Mouse (Mus musculus): ENCODE measurements around the gene Cttnbp2. TPM values are rescaled to one million over a fixed set of nuclear protein-coding genes. Genes with fewer than 3 reads are reported as not detected.

Gene Cttnbp2
- polyA plus RNA-seq, 1 experiment from 2014 or later: 19.3 TPM

GRCm38 (mm10) chr6:18508036-18508435 lies 6.6 kb downstream of the Cttnbp2 start:
- 59% methylated on average over 2 of the region's 2 CpGs for WGBS
- Histone ChIP-seq H3K4me3 (ENCODE audit: low read length) (no peak overlapping the region), H3K27ac (ENCODE audit: low read length) (peak overlapping the region; percentile 17; the same call in 1 of the 2 replicates), H3K4me2 (replicated peaks; ENCODE audit: low read depth, low read length) (no peak overlapping the region), H3K9me3 (ENCODE audit: low read length) (no peaks in the 10 kb centered on the region), H3K4me1 (ENCODE audit: insufficient read depth, low read length) (peaks cover 3% of the 10 kb centered on the region), H3K9ac (replicated peaks; ENCODE audit: low read length) (no peak overlapping the region), H3K36me3 (ENCODE audit: insufficient read depth, low read length) (no peaks in the 10 kb centered on the region), H3K27me3 (ENCODE audit: insufficient read depth, low read length) (no peaks in the 10 kb centered on the region)
- ATAC-seq (ENCODE audit: low FRiP score, low TSS enrichment): 0 out of 2 replicates have a peak, but pooled peaks have one; percentile 49

- Histone ChIP-seq H3K4me1 (ENCODE audit: insufficient read depth, low read length) (no peaks in the 10 kb centered on the region), H3K36me3 (ENCODE audit: insufficient read depth, low read length) (no peaks in the 10 kb centered on the region), H3K27me3 (ENCODE audit: insufficient read depth, low read length) (no peaks in the 10 kb centered on the region), H3K27ac (ENCODE audit: low read length) (no peak overlapping the region), H3K9ac (replicated peaks; ENCODE audit: low read length) (no peak overlapping the region), H3K4me2 (replicated peaks; ENCODE audit: low read depth, low read length) (no peak overlapping the region), H3K9me3 (ENCODE audit: low read length) (no peaks in the 10 kb centered on the region), H3K4me3 (ENCODE audit: low read length) (no peak overlapping the region)
- no peak for ATAC-seq (ENCODE audit: low FRiP score, low TSS enrichment)
- 66% methylated on average over 5 of the region's 5 CpGs for WGBS
Observed at GRCm38 (mm10) chr6:18499833-18500232, 14.8 kb downstream of the Cttnbp2 start.

GRCm38 (mm10) chr6:18492977-18493376 lies 21.7 kb downstream of the Cttnbp2 start:
- no peak overlapping the region for H3K9ac ChIP-seq (replicated peaks; ENCODE audit: low read length)
- no peaks in the 10 kb centered on the region for H3K9me3 ChIP-seq (ENCODE audit: low read length)
- no peak overlapping the region for H3K4me2 ChIP-seq (replicated peaks; ENCODE audit: low read depth, low read length)
- ATAC-seq (ENCODE audit: low FRiP score, low TSS enrichment): no peak
- H3K27ac ChIP-seq (ENCODE audit: low read length): no peak overlapping the region
- H3K4me3 ChIP-seq (ENCODE audit: low read length): no peak overlapping the region
- H3K36me3 ChIP-seq (ENCODE audit: insufficient read depth, low read length): no peaks in the 10 kb centered on the region; the same call in 1 of the 2 replicates
- no peaks in the 10 kb centered on the region for H3K4me1 ChIP-seq (ENCODE audit: insufficient read depth, low read length)
- WGBS: 76% methylated on average over 1 of the region's 1 CpGs
- H3K27me3 ChIP-seq (ENCODE audit: insufficient read depth, low read length): no peaks in the 10 kb centered on the region

GRCm38 (mm10) chr6:18492248-18492901 lies 22.3 kb downstream of the Cttnbp2 start:
- no peaks in the 10 kb centered on the region for H3K9me3 ChIP-seq (ENCODE audit: low read length)
- H3K9ac ChIP-seq (replicated peaks; ENCODE audit: low read length): no peak overlapping the region
- H3K4me3 ChIP-seq (ENCODE audit: low read length): no peak overlapping the region
- no peaks in the 10 kb centered on the region for H3K27me3 ChIP-seq (ENCODE audit: insufficient read depth, low read length)
- ATAC-seq (ENCODE audit: low FRiP score, low TSS enrichment): no peak
- no peaks in the 10 kb centered on the region for H3K4me1 ChIP-seq (ENCODE audit: insufficient read depth, low read length)
- 82% methylated on average over 6 of the region's 6 CpGs for WGBS
- H3K27ac ChIP-seq (ENCODE audit: low read length): no peak overlapping the region
- no peak overlapping the region for H3K4me2 ChIP-seq (replicated peaks; ENCODE audit: low read depth, low read length)
- no peaks in the 10 kb centered on the region; the same call in 1 of the 2 replicates for H3K36me3 ChIP-seq (ENCODE audit: insufficient read depth, low read length)

DNA sequence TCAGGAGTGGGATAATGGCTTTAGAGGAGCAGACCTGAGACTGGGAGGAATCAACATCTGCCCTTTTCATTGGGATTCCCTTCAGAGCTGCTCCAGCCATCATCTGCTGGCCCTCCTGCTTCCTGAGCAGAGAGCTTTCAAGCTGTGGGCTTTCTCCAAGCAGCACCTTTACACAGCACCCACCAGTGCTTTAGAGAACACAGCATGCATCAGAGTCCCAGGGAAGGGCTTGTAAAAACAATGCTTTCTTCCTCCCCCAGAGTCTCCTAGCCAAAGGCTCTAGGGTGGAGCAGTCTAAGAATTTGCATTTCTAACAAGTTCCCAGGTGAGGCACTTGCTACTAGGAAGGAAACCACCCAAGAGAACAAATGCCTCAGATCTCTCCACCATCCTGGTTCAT lies 29.6 kb downstream of the Cttnbp2 start:
- Histone ChIP-seq H3K9me3 (ENCODE audit: low read length) (no peaks in the 10 kb centered on the region), H3K4me3 (ENCODE audit: low read length) (no peak overlapping the region), H3K36me3 (ENCODE audit: insufficient read depth, low read length) (no peaks in the 10 kb centered on the region; the same call in 1 of the 2 replicates), H3K4me1 (ENCODE audit: insufficient read depth, low read length) (no peaks in the 10 kb centered on the region), H3K9ac (replicated peaks; ENCODE audit: low read length) (no peak overlapping the region), H3K4me2 (replicated peaks; ENCODE audit: low read depth, low read length) (no peak overlapping the region), H3K27ac (ENCODE audit: low read length) (no peak overlapping the region), H3K27me3 (ENCODE audit: insufficient read depth, low read length) (no peaks in the 10 kb centered on the region)
- ATAC-seq (ENCODE audit: low FRiP score, low TSS enrichment): no peak

GRCm38 (mm10) chr6:18484061-18484460 lies 30.6 kb downstream of the Cttnbp2 start:
- WGBS: 58% methylated on average over 5 of the region's 5 CpGs
- Histone ChIP-seq H3K27ac (ENCODE audit: low read length) (no peak overlapping the region), H3K4me3 (ENCODE audit: low read length) (no peak overlapping the region), H3K4me2 (replicated peaks; ENCODE audit: low read depth, low read length) (no peak overlapping the region), H3K36me3 (ENCODE audit: insufficient read depth, low read length) (no peaks in the 10 kb centered on the region), H3K9ac (replicated peaks; ENCODE audit: low read length) (no peak overlapping the region), H3K27me3 (ENCODE audit: insufficient read depth, low read length) (no peaks in the 10 kb centered on the region), H3K9me3 (ENCODE audit: low read length) (no peaks in the 10 kb centered on the region), H3K4me1 (ENCODE audit: insufficient read depth, low read length) (no peaks in the 10 kb centered on the region)
- ATAC-seq (ENCODE audit: low FRiP score, low TSS enrichment): no peak

- Histone ChIP-seq H3K4me3 (ENCODE audit: low read length) (no peak overlapping the region), H3K4me1 (ENCODE audit: insufficient read depth, low read length) (no peaks in the 10 kb centered on the region), H3K9me3 (ENCODE audit: low read length) (no peaks in the 10 kb centered on the region), H3K27ac (ENCODE audit: low read length) (no peak overlapping the region), H3K4me2 (replicated peaks; ENCODE audit: low read depth, low read length) (no peak overlapping the region), H3K27me3 (ENCODE audit: insufficient read depth, low read length) (no peaks in the 10 kb centered on the region), H3K36me3 (ENCODE audit: insufficient read depth, low read length) (no peaks in the 10 kb centered on the region), H3K9ac (replicated peaks; ENCODE audit: low read length) (no peak overlapping the region)
- ATAC-seq (ENCODE audit: low FRiP score, low TSS enrichment): no peak
Observed at GRCm38 (mm10) chr6:18482546-18482945, 32.1 kb downstream of the Cttnbp2 start.

- H3K9ac ChIP-seq (replicated peaks; ENCODE audit: low read length): no peak overlapping the region
- WGBS: 71% methylated on average over 3 of the region's 3 CpGs
- no peaks in the 10 kb centered on the region for H3K4me1 ChIP-seq (ENCODE audit: insufficient read depth, low read length)
- no peaks in the 10 kb centered on the region for H3K9me3 ChIP-seq (ENCODE audit: low read length)
- no peak overlapping the region for H3K27ac ChIP-seq (ENCODE audit: low read length)
- H3K4me2 ChIP-seq (replicated peaks; ENCODE audit: low read depth, low read length): no peak overlapping the region
- H3K27me3 ChIP-seq (ENCODE audit: insufficient read depth, low read length): no peaks in the 10 kb centered on the region
- no peak for ATAC-seq (ENCODE audit: low FRiP score, low TSS enrichment)
- no peak overlapping the region for H3K4me3 ChIP-seq (ENCODE audit: low read length)
- no peaks in the 10 kb centered on the region for H3K36me3 ChIP-seq (ENCODE audit: insufficient read depth, low read length)
Observed at GRCm38 (mm10) chr6:18481781-18482180, 32.9 kb downstream of the Cttnbp2 start.

DNA sequence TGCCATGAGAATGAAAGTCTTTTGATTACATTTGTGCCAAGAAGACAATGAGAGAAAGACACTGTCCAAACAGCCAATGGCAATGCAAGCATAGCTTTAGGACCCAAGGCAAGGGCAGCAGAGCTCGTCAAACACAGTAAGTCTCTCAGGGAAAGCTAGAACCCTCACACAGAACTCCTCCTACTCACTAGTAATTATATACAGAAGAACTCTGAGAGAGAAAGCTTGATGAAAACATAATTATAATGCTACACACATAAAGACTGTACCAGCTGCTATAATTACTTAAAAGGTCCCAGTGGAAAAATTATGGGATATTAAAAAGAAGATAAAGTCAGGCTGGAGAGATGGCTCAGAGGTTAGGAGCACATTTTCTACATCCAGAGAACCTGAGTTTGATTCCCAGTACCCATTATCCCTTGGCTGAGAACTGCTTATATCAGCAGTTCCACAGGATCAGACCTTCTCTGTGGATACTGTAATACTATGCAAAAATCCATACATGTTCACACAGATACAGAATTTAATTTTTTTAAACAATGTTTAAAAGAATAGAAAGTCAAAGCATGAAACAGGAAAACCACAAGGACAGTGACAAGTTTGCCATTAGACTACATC lies 37.2 kb downstream of the Cttnbp2 start:
- Histone ChIP-seq H3K36me3 (ENCODE audit: insufficient read depth, low read length) (0 out of 2 replicates have a peak, but pooled peaks cover 3% of the 10 kb centered on the region), H3K27ac (ENCODE audit: low read length) (no peak overlapping the region), H3K4me2 (replicated peaks; ENCODE audit: low read depth, low read length) (no peak overlapping the region), H3K4me1 (ENCODE audit: insufficient read depth, low read length) (no peaks in the 10 kb centered on the region), H3K9ac (replicated peaks; ENCODE audit: low read length) (no peak overlapping the region), H3K27me3 (ENCODE audit: insufficient read depth, low read length) (no peaks in the 10 kb centered on the region), H3K4me3 (ENCODE audit: low read length) (no peak overlapping the region), H3K9me3 (ENCODE audit: low read length) (no peaks in the 10 kb centered on the region)
- WGBS: 67% methylated on average over 1 of the region's 1 CpGs
- ATAC-seq (ENCODE audit: low FRiP score, low TSS enrichment): no peak

- ATAC-seq (ENCODE audit: low FRiP score, low TSS enrichment): no peak
- WGBS: 92% methylated on average over 2 of the region's 2 CpGs
- Histone ChIP-seq H3K4me1 (ENCODE audit: insufficient read depth, low read length) (no peaks in the 10 kb centered on the region), H3K36me3 (ENCODE audit: insufficient read depth, low read length) (0 out of 2 replicates have a peak, but pooled peaks cover 3% of the 10 kb centered on the region), H3K9me3 (ENCODE audit: low read length) (no peaks in the 10 kb centered on the region), H3K9ac (replicated peaks; ENCODE audit: low read length) (no peak overlapping the region), H3K27ac (ENCODE audit: low read length) (no peak overlapping the region), H3K4me3 (ENCODE audit: low read length) (no peak overlapping the region), H3K4me2 (replicated peaks; ENCODE audit: low read depth, low read length) (no peak overlapping the region), H3K27me3 (ENCODE audit: insufficient read depth, low read length) (no peaks in the 10 kb centered on the region)
Observed at GRCm38 (mm10) chr6:18474983-18475382, 39.7 kb downstream of the Cttnbp2 start.

Data from kidney, embryonic 16.5 days (tissue).